Mouse (Mus musculus) gastrocnemius, postnatal 25 days (tissue): ENCODE measurements around the gene Etl4. TPM values are rescaled to one million over a fixed set of nuclear protein-coding genes. Genes with fewer than 3 reads are reported as not detected.
"Not testable (repeated sequence)": the region's sequence is repeated elsewhere in the genome, so short reads cannot be mapped to it uniquely, and the experiment has no call there.

Source experiments
- DNase-seq: peaks from one replicate; pipeline ENCODE4 v3.0.0; 2022
- total RNA-seq, 2 experiments: library from RNA; stranded (reverse); gene quantifications; 1 replicate in 1 of 2; 2 replicates in 1 of 2; pipeline ENCODE4 v1.2.3; 2021

Etl4 gene
- total RNA-seq, 2 experiments from 2014 or later = 23.6 to 43.0 TPM

DNA sequence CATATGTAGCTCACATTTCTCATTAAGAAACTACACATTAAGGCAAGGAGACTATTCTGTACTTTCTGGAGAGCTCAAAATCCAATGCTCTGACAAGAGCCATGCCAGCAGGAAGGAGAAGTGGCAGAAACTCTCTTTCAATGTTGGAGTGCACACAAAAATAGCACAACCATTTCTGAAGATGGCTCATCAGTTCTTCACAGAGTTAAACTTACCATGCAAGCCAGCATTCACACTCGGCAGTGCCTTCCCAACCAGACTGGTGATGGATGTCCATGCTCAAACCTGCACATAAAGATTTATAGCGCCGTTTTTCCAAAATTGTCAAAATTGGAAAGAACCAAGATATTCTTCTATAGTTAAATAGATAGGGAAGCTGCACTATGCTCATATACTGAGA lies 392.9 kb downstream of the Etl4 start:
- no peak for DNase-seq

DNA sequence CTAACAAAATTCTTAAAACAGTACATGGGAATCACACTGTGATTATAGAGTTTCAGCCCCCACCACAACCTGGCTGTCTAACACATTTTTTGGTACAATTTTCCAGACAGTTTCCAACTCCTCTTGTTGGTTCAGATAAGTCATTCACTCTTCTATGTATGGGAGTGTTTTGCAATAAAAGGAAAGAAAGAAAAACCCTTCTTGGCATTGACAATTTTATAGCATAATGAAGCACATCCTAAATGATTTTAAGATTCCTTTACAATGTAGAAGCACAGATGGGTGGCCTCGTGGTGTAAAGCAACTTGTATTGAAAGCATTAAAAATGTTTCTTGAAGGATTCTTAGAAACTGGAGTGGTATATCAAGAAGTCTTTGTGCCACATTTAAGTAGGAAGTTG lies 415.4 kb downstream of the Etl4 start:
- DNase-seq = no peak

DNA sequence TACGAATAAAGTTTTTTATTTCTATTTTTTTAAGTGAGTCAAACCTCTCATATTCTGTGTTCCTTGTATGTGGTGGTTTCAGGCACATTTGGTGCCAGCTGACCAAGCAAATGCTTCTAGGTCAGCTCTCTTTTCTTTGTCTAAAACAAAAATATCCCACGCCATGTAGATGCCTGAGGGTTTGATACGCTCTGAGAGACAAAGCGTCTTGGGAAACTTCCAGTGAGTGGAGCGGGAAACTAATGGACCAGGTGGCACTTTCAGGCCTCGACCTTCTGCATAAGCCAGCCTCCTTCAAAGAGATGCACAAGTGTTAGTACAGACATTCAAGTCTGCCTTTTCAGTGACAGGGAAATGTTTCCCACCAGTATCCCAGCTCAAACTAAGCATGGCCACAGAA lies 426.6 kb downstream of the Etl4 start:
- no peak for DNase-seq

DNA sequence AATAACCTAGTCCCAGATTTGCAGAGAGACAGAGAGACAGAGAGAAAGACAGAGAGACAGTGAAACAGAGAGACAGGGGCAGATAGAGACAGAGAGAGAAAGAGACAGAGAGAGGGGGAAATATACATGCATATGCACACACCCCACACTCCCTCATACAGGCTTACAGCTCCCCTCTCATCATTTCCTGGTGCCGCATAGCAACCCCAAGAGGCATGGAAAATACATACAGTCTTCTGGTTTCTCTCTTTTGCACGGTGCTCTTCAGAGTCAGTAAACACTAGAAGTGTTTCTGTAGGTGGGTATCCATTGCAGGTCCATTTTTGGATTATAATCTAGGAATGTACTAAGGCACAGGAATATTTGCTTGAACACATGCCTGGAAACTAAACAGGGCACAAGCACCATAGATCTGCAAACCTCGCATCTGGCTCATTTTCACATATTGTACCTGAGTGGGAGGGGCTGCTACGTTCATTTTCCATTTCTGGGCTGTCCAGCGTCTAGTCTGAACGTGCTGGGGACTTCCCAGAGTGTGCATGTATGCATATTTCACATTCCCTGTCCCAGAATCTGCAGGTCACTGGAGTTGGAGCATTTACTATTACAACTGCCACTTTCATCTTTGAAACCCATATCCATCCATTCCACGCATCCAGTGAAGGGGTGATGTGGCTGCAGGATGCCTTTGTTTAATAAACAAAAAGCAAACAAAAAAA lies 429.6 kb downstream of the Etl4 start:
- DNase-seq = no peak

DNA sequence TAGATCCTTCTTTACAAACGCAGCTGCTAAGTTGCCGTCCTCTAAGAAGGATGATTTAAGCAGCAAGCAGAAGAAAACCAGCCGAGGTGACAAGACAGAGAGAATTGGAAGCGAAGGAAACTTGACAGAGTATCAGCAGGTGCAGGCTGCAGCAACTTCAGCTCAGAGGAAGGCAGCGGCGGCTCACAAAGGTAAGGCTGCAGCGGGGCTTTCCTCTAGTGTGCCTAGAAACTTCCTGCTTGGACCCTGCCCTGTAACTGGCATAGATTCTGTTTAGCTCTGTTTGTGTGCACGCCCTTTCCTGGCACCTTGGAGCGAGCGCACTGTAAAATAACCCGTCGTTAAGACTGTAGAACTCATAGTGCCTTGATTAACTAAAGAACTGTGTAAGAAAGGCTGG lies 430.3 kb downstream of the Etl4 start:
- no peak for DNase-seq

DNA sequence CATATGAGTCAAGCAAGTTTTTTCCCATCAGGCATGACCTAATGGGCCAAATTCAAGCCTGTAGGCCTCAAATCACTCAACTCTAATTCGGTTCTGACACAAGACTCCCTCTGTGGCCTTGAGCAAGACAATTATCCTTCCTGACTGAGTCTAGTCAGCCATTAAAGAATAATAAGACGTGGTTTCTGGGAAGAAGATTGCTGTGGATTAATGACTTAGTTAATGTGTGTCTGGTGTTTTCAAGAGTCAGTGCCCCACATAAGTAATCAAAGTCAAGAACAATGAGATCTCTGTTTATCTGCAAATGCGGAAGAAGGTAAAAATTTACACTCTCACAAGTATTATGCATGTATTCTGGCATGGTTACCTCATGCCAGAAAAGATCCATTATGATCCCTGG lies 437.3 kb downstream of the Etl4 start:
- DNase-seq = no peak

DNA sequence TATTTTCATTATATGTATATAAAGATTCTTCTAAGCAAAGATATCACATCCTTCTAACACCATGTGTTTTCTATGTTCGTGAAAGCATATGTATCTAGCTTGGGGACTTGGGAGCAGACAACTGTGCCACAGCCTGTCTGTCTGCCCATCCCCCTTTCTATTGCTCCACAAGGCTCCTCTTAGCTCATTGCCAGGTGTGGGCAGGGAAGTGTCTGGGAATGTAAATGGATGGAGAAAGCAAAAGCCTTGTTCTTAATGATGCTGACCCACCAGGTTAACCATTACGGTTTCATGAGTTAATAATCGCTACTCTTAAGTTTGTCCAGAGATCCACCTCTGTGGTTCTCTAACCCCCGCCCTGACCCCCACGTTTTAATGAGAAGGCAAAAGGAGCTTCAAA lies 439.7 kb downstream of the Etl4 start:
- no peak for DNase-seq

DNA sequence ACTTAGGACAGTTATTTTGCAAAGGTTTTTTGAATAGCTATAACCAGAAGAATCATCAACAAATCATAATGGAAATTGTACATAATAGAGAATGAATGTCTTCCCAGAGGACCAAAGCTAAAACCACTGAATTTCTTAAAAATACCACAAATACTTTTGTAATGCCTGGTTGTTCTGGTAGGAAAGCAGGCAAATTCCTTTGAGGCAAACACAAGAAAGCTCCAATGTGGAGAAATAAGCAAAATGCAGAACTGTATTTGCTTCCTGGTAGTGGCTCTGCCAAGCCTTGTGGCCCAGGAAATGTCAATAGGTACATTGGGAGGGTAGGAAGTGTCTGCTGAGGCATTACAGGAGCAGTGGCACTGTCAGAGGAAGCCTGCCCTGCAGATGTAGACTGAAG lies 443.2 kb downstream of the Etl4 start:
- DNase-seq = no peak

DNA sequence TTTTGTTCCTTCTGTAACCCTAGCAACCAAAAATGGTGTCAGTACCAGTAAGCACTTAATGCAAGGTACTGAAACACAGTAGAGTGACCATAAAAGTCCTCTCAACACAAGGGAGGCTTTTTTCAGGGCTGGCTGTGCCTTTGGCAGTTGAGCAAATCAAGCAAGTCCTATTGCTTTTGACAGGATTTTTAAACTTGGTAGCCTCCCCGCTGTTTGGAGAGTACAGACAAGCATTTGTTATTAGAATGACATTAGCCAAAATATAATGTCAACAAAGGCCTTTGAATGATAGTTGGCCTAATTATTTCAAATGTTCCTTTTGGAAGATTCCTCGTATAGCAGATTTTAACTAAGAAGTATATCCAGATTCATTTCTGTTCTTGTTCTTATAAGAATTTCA lies 467.4 kb downstream of the Etl4 start:
- no peak for DNase-seq

DNA sequence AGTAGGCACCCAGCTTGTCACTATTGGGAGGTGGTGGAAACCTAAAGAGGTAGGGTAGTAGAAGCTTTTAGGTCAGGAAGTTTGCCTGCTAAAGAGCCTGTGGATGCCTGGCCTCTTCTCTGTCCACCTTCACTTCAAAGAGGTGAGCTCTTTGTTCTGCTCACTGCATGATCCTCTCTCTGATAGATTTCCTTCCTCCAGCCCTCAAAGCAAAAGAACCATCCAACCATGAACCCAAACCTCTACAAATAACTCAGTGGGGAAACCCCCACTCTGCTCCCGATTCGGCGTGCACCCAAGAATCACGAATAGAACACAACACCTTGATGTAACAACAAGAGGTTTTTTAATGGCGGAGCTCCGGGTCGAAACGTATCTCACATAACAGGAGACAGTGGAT lies 471.3 kb downstream of the Etl4 start:
- DNase-seq = not testable (repeated sequence)

DNA sequence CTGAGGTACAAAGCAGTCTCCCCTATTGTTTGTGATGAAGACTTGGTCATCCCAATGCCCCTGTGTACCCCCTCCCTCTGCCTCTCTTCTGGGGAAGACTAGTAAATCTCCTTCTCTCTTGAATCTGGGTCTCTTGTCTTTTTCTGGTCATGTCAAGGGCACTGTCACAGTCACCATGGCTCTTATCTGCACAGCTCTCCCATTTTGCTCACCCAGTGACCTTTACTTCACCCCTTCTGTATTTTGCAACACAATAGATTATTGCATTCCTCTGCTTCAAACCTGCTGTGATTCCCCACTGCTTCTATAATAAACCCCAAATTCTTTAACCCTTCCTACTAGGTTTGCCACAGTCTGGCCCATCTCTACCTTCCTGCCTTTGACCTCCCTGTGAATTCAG lies 484.5 kb downstream of the Etl4 start:
- no peak for DNase-seq

DNA sequence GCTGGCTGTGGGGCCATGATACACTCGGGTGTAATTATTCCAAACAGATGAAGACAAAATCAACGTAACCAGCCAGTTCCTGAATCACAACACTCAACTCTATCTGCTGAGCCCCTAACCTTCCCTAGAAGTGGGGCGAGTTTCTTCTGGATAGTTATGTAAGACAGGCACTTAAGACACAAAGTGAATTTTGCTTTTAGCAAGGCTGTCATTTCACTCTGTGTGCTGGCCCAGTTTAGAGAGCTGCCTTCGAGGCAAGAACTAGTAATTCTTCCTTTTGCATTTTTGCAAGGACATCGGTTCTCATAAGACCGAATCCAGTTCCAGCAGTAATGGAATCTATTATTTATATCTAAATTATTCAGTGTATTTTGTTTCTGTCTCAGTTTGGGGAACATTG lies 487.4 kb downstream of the Etl4 start:
- DNase-seq = no peak

DNA sequence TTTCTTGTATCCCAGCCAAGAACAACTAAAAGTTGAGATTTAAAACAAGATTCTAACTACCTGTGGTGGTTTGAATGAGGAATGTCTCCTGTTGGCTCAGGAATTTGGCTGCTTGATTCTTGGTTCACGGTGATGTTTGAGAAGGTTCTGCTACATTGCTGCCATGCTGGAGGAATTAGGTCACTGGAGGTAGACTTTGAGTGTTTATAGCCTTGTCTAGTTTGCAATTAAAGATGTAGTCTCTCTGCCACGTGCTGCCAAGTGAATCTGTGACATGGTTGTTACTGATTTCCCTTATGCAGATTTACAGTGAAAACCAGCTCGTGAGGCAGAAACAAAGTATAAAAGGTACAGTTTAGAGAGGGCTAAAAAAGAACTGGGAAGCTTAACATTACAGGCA lies 491.0 kb downstream of the Etl4 start:
- DNase-seq = no peak

DNA sequence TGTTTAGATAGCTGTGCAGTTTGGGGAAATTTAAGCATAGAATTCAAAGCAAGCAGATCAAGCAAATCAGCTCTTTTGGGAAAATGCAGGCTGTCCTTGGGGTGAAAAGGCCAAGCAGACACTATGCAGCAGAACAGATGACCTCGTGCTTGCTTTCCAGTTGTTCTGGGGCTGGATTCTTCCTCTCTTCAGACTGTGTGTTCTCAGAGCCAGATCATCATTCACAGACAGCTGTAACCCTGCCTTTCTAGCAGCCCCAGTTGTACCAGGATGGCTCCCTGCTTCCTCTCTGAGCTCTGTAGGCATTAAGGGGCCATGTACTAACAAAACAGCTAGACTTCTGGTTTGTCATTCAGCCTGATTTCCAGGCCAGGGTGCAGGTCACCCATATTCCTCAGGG lies 494.8 kb downstream of the Etl4 start:
- DNase-seq = no peak

DNA sequence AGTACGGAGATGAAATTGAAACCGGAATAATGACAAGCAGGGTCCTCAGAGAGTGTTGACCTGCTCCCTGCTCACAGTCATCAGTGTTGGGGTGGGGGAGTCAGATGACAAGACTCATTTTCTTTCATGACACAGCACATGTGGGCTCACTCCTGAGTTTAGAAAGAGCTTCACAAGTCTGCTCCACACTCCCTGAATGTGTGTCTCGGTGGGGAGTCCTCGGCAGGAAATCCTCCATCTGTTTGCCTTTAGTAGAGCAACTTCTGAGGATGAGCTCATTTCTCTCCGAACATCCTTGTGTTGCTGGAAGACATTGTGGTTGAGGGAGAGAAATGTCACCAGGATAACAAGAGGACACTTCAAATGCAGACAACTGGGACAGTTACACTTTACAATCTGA lies 497.5 kb downstream of the Etl4 start:
- no peak for DNase-seq

DNA sequence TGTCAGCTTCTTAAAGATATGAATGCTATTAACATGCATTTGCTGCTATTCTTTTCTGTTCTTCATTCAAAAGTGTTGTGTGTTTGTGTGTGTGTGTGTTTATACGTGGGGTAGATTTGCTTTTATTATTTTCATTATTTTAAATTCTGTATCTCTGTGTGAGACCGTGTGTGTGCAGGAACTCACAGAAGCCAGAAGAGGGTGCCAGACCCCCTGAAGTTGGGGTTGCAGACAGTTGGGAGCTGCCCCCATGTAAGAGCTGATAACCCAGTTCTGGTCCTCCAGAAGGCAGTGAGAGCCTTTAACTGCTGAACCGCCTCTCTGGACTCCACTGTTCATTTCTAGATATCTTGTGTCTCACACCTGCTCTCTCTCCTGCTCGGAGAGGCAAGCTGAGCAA lies 505.3 kb downstream of the Etl4 start:
- DNase-seq = no peak

DNA sequence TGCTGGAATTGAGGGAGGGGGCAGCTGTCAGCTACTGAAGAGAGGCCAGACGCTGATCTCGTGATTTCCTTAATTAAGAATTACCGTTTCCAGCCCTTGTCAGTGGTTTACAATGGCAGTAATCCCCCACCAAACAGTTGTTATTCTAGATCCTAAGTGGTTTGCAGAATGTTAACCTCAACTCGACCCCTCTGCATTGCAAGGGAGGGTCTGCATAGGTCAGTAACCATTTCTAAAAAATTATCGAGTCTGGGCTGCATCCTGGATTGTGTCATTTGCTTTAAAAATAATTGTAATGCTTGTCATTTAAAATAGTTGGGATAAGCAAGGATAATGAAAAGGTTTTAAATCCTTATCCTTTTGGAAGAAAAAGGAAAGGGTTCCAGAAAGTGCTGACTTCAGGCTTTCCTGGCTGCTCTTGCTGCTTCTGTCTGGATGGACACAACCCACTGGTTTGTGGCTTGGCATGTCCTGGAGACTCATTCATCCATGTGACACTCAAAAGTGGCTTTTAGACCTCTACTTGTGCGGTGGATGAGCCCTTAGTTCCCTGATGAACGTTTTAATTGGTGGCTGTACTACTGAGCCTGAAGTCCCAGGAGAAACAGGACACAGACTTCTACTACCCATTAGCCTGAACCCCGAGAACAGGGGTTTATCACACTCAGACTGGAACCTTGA lies 507.5 kb downstream of the Etl4 start:
- DNase-seq = no peak

DNA sequence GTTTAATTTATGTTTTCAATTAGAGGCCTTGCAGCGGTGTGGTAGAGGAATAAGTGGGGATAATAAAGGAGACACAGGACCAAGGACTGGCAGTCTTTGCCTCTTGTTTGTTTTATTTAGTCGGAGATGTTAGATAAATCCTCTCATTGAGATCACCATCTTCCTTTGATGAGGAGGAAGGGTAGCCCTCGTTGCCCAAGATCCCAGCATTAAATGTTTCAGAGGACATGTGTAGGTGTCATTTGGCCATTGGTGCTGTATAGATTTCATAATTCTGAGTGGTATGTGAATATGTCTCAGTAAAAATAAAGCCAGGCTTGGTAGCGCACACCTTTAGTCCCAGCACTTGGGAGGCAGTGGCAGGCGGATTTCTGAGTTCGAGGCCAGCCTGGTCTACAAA lies 508.4 kb downstream of the Etl4 start:
- no peak for DNase-seq

DNA sequence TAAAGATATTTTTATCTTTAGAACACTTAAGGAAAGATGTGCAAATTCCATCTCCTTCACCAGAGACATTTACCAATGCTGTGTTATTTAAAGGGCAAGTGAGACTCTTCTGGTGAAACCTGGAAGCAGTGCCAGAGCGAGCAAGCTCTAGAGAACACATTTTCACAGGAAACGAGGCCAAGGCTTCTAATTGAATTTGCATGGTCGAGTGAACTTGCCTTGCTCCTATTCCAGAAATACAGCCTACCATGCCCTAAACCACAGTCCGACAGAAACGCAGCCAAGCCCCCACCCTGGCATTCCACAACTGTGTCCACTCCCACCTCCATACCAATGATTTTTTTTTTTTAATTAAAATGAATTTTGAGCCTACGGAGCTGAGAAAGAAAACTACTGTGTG lies 510.4 kb downstream of the Etl4 start:
- DNase-seq = no peak

DNA sequence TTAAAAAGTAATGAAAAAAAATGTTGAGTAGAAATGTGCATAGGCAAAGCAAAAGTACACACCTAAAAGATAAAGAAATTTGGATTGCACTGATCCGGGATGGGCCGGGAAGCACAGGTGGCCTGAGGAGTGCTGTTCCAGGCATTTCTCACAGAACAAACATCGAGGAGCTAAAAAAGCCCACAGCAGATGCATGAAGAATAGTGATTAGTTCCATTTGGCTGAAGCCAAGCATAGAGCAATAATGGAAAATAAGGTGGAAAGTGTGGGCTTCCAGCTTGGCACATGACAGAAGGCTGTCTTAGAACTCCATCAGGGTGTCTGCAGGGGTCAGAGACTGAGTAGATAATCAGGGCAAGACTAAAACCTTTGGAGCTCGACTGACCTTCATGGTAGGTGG lies 512.7 kb downstream of the Etl4 start:
- no peak for DNase-seq

DNA sequence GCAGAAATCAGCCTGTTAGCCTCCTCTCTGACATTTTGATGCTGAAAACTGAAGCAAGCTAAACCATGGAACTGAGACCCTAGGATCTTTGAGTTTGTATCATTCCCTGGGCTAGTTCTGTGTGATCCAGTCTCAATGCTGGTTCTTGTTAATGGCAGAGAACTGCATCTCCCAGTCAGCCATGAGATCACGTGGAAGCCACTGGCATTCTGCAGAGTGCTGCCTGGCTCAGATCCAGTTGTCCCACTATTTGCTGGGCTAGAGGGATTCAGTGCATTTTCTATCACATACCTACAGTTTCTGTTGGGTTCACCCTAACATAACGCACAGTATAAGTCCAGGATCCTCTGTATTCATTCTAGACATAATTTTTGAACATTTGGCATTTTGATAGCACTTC lies 524.1 kb downstream of the Etl4 start:
- DNase-seq = no peak

DNA sequence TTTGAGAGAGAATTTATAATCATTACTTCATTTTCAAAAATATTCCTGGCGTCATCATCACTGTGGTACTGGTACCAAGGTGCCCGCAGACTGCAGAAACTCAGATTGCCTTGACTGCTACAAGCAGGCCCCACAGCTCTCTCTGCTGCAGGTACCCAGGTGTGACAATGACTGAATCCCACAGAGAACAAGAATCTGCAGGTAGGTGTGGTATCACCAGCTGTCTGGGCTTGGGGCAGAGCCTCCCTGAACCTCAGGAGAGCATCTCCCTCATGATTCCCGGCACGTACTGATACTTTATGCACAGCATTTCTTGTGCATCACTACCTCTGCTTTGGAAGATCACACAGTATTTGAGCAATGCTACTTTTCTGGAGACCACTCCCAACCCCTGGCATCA lies 526.0 kb downstream of the Etl4 start:
- no peak for DNase-seq

DNA sequence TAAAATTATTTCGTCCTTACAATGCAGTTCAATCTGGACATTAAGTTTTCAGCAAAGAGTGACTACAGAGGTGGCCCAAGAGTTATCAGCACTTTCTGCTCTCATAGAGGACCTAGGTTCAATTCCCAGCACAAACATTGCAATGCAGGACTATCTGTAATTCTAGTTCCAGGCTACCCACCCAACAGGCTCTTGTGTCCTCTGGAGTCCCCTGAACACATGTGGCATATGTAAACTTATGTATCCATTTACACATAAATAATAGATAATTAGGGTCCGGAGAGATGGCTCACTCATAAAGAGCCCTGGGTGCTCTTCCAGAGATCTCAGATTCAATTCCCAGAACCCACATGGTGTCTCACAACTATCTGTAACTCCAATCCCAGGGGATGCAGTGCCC lies 533.2 kb downstream of the Etl4 start:
- no peak for DNase-seq

DNA sequence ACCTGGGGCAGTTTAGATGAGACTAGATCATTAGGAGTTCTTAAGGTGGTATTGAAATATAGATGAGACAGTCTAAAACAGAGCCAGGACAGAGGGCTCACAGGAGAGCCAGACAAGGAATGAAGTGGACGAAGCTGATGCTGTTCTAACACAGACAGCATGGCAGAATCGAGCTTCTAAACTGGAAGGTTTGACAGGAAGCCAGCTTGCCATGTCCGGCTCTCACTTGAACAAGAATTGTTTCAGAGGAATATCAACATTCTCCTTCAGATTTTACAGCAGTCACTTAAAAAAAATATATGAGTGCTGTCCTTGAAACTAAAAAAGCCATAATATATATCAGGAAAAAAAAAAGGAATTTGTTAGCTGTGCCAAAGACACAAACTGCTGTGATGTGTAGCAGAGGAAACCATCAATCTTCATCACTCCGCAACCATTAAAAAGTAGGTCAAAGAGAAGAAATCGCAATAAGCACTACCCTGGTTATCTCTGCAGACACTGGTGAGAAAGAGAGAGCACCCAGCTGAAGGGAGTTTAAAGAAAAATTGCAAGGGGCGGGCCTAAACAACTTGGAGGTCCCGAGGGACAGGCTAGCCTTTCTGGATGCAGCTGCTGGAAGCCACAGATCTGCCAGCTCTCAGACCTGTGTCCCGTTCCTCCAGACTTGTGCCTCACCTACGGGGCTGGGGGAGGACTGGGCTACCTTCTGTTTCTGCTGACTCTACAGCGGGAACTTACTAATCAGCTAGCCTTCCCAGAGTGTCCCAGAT lies 534.3 kb downstream of the Etl4 start:
- DNase-seq = no peak
